Mouse (Mus musculus): ENCODE results near the gene Erbb2.

The Erbb2 gene

DNA sequence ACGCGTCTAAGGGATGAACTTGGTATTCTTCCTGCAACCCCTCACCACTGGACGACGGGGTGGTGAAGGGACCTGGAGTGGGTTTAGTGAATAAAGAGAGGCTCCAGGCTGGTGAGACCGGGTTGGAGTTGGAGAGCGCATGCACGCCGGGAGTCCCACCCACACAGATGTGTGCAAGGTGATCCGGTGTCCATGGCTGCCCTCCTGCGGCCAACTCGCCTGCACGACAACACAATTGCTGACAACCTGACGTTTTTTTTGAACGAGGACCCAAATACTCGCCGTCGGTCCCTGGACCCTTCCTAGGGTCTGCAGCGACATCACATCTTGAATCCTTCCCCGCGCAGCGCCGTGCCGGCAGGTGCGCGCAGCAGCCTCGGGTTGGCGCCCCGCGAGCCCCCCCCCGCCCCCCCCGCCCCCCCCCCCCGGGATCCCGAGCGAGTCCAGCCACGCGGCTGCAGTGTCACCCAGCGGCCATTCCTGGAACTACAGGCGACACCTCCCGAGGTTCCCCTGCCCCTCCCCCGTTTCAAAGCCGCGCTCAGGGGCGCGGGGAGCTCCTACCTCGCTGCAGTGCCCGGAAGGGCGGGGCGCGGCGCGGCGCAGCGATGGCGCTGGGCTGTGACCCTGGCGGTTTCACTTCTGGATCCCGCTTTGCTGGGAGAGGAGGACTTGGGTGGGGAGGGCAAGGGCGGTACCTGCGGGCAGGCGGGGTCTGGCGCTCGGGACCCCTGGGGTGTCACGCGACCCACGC lies 45.3 kb downstream of the Erbb2 start:
- in situ Hi-C loops (cut with MboI, MseI): no loop called here

DNA sequence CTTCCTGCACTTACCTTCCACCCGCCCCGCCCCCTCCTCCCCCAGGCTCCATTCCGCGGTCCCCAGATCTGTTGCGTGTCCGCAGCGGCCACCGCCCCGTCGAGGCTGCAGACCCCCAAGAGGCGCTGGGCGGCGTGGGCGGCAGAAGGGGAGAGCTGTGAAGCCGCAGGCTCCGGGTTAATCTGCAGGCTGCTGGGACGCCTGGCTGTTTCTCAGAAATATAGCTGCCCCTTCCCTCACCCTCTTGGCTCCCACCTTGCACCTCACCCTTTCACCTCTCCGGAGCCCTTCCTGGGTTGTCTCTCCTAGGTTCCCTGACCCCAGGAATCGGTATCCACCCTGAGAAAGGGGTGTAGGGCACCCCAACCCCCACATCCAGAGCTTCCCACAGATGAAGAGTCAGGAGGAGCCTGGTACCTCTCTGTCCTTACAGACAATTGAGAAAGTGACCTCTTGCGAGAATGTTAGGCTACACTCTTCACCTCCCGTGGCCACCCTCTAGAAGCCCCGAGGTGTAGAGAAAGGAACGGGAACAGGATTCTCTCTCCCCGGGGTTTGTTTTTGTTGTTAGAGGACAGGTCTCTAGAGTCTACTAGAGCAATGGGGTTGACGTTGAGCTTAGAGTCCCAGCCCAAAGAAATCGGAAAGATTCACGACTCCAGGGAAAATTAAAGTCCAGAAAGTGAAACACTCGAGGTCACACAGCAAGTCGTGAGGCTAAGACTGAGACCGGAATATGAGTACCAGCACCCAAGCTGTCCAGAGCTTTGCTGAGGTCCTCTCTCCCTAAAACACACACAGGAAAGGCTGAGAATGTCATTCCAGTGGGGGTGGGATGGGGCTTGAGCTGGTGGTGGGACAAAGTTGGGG lies 46.1 kb downstream of the Erbb2 start:
- in situ Hi-C loops (cut with MboI, MseI): no loop called here

DNA sequence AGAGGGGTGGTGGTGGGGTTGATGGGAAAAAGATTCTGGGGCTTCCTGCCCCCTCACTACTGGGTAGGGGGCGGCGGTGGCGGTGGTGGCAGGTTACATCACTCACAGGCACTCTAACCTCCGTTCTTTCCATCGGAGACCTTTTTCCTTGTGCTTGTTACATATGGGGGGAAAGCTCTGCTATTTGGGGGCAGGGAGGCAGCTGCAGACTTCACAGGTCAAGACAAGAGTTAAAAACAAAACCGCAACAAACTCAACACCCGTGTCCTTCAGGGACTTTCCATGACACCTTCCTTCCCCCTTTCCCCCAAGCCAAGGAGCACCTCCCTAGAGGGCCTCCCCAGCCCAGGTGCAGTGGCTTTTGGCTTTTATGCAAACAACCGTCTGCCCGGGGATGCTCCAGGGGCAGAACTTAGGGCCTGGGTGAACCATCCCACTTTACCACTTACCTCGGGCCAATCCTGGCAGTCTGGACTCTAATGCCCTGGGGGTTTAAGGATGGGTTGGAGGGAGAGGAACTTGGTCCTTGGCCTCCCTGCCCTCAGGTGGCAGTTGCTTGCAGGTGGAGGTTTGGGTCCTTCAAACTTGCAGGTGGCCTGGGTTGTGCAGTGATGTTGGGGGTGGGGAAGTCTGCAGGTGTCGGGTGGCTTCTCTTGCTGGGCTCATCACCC lies 46.9 kb downstream of the Erbb2 start:
- in situ Hi-C loops (cut with MboI, MseI): no loop called here

DNA sequence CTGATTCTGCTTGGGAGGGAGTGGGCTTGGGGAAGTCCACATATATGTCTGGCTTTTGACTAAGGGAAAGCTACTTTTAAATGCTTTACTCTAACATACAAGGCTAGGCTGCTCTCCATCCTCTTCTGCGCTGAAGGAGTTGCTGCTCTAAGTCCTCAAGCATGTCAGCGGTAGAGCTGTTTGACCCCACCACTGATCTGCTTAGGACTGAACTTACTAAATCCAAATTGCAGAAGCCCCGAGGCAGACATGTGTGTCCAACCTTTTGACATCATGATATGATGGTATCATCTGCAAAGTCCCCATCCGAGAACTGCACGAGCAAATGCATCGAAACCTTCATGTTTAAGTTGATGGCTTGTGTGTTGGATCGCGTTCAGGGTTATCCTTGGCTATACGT lies 47.6 kb downstream of the Erbb2 start:
- in situ Hi-C loops (cut with MboI, MseI): no loop called here

DNA sequence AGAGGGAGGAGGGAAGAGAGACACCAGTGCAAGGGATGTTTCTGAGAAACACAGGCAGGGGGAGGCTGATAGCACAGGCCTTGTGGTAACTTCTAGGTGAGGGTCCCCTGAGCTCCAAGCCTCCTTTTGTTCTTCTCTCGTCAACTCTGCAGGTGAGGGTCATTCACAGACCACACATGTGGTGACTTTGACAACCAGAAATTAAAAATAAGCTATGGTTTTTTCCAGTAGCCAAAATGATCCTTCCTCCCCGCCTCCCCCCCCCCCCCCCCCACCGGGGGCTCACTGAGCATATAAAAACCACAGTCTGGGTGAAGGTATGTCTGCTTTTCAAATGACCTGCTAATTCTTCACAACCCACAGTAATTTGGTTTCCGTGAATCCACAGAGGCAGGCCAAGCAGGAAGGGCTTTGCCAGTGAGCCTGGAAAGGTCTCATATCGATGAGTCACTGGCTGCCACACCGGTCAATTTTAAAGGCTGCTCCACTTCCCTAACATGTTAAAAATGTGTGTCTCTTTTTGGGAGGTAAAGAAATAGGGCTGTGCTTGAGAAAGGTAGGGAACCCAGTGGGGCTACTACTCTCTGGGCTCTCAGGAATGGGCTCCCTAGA lies 48.9 kb downstream of the Erbb2 start:
- in situ Hi-C loops (cut with MboI, MseI): no loop called here

DNA sequence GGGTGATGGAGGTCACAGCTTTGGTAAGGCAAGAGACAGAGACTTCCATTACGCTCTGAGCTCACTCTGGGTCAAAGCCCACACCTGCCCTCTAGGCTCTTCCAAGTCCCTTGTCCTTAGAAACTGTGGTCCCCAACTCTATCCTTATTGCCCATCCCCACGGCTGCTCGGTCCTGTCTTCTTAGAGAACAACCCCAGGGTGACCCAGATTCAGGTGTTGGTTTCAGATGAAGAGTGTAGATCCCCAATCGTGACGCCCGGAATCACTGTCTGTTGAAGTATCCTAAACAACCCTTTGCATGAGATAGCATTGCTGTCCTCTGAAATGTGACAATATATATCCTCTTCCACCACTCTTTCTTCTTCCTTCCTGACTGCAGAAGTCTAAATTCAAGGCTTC lies 50.0 kb downstream of the Erbb2 start:
- in situ Hi-C loops (cut with MboI, MseI): no loop called here

DNA sequence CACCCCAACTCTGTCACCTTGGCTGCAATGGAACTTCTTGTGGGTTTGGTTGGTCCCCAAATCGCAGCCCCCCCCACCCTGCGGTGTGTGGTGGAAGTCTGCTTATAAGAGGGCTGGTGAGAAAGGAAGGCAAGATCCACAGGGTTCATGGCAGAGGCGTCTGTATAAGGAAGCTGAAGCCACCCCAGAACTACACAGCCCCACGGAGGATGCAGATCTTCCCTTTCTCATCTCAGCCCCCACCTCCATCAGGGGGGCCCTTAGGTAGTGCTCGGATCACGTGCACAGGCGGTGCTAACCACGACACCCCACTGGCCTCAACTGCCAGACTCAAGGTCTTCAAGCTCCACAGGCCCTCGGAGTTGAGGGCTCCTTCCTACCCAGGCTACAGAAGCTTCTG lies 51.6 kb downstream of the Erbb2 start:
- in situ Hi-C loops (cut with MboI, MseI): no loop called here

DNA sequence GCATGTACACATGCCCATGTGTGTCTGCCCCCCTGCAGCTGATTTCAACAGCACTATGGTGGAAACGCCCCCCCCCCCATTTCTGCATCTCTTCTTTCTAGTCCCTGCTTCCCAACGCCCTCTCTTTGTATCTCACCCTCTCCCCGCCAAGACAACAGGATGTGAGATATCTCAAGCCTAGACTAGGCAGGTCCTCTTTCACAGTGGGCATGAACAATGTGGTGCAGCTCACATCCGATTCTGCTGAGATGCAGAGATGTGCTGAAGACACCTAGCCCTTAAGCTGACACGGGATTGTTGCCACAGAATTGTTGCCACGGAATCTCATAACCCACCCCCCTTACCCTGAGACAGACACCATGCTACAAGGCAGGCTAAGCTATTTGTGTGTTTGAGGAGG lies 52.2 kb downstream of the Erbb2 start:
- in situ Hi-C loops (cut with MboI, MseI): no loop called here

DNA sequence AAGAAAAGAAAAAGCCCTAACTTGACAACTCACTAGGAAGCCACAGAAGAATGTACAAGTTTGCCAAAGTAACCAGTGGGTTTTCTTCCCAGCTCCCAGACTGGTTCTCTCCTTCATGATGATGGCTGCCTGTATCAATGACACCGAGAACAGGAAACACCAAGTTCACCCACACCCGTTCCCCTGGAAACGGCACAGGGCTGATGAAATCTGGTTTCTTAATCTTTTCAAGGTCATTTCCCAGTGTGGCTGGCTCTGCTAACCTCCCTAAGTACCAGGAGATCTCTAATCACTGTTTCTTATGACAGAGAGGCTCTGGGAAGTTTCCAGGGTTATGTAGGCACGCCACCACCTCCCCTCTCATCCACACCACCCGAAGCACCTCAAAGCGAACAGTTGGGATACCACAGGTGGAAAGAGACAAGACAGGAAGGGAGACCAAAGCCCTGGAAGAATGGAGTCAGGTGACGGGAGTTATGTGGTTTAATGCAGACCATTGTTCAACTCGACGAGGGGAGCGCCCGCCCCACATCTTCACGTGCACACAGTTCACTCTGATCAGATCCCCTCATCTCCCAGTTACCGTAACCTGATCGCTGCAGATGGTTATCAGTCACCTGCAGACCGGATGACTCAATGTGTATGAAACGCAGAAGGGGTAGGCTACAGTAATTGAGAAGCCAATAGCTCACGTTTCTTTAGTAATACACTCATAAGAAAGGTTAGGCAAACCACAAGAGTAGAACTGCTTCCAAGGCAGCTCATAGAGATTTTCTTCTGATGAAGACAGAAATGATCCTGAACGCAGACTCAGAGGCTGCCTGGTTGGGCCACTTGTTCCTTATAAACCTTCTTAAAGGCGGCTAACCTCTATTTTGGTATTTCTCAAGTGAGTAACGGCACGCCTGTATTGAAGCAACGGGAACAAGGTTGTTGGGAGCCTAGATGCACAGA lies 57.8 kb downstream of the Erbb2 start:
- in situ Hi-C loops (cut with MboI, MseI): loop anchor here (5.0 kb wide), 2 partner anchors 42 to 77 kb away; partner anchors contain the start of gene Ikzf3

DNA sequence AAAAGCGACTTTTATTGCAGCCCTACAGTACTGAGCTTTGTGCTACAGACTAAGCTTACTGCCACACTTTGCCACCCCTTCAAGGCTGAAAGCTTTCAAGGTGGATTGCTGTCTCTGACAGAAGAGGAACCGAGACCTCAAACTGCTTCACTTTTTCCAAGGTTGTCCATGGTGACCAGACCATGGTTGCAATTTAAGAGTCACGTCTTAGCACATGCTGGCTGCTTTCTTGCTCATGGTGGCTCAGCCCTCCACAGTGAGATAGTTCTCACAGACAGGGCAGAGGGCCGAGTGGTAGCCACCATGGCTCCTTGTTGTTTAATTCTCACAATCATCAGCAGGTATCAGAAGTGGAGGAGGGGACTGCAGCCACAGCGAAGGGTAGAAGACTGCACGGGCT lies 58.5 kb downstream of the Erbb2 start:
- in situ Hi-C loops (cut with MboI, MseI): no loop called here

DNA sequence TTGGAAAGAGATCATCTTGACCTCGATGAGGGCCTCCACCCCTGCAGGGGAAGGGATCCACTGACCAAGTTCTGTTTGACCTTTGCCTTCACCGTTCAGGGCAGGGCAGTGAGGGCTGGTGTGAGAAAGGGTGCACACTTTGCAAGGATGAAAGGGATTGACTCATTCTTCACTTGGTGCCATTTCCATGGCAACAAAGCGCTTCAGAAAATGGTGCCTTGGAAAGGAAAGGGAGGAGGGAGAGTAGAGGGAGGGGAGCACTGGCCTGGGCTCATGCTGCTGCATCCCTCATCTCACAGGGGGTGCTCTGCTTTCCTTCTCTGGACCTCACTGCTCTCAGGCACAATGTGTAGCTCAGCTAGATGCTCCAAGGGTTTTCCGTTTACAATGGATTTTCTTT lies 60.4 kb downstream of the Erbb2 start:
- in situ Hi-C loops (cut with MboI, MseI): no loop called here

DNA sequence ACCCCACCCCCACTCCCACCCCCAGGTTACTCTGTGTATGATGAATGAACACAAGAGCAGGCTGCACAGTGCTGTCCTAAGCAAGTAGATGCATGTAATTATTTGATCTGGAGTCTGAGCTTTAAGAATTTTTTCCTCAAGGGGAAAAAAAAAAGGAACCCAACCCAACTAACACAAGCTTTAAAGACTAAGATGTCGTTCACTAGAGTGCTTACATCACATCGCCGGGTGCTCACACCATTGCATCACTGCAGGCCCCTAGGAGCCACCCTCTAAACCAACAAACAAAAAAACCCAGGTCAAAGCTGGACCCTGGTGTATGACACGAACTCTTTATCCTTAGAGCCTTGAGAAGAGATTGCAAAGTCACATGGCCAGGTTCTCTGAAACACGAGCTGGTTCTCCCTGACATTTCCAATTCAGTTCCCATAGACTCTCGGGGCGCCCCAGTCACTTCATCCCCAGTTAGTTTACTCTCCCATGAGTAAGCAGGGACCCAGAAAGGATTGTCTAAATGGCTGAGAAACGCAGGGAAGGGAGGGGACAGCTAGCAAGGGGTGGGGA lies 61.7 kb downstream of the Erbb2 start:
- in situ Hi-C loops (cut with MboI, MseI): no loop called here

DNA sequence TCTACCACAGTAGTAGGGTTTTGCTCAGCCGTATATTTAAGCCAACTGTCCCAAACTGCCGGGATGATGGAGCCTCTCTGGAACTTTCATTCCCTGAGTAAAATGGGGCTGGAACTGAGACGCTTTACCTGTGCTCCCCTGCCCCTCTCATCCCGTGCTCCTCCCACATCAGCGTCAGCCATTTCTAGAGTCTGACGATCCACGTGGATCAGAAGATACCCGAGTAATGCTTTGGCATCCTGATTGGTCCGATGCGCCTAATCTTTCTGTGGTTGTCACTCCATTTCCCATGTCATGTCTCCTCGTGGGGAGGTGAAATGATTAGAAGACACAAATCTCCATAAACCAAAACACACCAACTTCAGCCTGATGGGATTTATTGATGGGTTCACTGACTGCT lies 62.7 kb downstream of the Erbb2 start:
- in situ Hi-C loops (cut with MboI, MseI): no loop called here

DNA sequence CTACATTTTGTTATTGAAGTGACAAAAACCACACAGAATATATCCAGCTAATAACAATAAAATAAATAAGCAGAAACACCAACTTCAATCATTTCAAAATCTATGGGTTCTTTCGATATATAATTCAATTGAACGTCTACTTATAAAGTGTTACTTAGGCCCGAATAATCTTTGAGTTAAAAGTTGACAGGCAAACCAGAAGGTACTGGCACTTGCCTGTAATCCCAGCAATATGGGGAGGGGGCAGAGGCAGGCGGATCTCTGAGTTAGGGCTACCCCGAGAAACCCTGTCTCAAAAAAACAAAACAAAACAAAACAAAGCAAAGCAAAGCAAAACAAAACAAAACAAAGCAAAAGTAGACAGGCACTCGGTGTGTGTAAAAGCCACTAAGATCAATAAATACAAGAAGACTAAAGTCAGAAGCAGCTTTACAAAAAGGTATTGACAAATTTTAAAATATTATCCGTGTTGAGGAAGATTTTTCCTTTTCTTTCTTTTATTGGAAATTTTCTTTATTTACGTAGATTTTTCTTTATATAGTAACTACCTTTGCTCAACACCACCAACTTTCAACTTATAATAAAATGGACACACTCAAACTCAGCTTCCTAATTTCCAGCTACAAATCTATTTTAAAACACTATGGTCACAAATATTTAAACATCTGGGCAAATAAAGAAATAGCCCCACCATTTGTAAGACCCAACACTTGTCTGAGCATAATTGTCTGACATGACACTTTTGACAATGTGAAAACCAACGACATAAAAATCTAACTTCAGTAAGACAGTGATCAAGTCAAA lies 63.6 kb downstream of the Erbb2 start:
- in situ Hi-C loops (cut with MboI, MseI): no loop called here

DNA sequence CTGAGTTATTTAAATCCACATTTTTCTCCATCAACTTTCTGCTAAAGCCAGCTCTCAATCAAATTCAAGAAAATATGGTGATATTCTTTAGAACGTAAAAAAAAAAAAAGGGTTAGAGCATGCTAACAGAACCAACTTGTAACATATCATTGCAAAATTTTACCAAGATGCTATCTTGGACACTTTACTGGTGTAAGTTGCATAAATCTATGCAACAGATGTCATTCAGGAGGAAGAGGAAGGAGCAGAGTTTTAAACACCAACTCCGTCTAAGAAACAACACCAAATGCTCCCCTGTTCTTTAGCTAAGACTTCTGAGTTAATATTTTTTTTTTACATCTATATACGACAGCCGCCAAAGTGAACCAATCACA lies 64.2 kb downstream of the Erbb2 start:
- in situ Hi-C loops (cut with MboI, MseI): no loop called here

DNA sequence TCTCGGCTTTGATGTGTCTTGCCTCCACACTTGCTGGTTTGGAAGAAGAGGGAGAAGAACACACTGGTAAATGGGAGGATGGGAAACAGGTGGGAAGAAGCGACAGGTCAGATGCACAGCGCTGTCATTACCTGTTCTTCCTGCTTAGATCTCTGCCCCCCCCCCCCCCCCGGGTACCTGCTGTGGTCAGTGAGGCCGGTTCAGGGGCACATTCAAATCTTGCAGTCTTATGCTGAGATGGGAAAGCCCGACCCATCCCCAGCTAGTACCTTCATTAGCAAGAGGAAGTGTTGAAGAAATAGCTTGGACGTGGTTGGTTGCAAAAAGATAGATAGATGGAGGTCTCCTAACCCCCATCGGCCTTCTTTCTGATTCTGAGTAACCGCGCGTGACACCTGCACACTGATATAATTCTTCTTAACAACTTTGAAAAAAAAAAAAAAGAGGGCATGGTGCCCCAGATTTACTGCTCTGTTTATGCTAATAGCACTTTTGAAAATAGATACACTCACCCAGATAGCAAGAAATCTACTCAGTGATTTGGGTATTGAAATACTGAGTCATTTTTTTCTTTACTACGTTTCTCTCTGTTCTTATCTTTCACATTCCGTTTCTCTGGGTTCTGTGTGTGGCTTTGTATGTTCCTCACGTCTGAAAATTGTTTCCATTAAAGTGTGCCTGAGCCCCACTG lies 64.9 kb downstream of the Erbb2 start:
- in situ Hi-C loops (cut with MboI, MseI): no loop called here

DNA sequence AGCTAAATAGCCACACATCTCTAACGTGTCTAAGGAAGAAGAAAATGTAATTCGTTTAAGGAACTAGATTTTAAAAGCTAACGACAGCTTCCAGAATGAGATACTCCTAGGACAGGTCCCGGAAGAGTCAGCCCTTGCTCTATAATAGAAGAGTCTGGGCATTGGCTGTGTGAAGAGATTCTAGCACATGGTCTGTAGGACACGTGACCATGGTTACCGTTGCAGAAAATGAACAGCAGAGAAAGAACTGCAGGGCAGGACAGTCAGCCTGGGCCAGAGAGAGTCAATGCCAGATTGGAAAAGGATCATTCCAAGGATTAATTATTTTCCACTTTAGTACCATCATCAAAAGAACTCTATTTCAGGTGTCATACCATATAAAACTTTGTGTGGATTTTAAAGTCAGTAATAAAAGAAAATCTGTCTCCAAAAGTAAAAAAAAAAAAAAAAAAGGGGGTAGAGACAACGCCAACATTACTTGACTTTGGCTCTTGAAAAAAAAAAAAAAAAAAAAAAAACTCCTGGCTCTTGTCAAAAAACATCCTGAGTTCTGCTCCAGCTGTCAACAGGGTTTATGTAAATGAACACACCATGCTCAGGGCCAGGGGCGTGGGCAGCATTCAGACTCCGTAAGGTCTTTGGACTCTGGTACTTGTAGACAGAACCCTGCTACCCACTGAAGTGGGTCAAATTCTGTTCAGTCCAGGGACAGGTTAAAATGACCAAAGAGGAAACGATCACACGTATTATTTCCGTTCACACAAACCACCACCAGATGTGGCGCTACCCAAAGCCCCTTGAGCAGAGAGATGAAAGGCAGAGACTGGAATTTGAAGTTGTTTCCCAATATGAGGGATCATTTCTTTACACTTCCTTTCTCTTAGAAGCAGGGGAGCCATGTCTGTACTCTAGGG lies 67.0 kb downstream of the Erbb2 start:
- in situ Hi-C loops (cut with MboI, MseI): no loop called here

DNA sequence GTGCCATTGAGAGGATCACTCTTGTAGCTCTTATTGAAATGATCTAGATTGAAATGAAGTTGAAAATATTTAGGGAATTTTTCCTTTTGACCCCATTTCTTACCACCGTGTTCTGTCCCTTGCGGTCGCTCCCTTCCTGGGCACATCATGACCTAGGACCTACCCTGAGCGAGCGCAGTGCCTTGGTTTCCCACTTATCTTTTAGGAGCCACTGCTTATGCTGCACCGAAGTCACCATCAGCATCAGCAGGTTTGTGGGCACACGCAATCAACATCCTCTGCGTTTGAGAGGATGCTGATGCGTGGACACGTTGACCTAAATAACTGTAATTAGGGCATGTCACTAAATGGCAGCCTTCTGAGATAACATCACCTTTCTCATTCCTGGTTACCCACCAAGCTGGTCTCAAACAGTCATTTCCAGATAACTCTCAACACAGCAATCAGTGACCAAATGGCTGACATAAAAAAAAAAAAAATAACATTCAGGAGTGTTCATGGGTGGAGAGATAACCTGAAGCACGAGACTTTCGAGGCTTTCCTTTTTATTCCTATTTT lies 67.7 kb downstream of the Erbb2 start:
- in situ Hi-C loops (cut with MboI, MseI): no loop called here

Data from regulatory T cell (primary cell).